Comparison of ENCODE assay signal across 15 mouse cellular contexts in the genomic region with DNA sequence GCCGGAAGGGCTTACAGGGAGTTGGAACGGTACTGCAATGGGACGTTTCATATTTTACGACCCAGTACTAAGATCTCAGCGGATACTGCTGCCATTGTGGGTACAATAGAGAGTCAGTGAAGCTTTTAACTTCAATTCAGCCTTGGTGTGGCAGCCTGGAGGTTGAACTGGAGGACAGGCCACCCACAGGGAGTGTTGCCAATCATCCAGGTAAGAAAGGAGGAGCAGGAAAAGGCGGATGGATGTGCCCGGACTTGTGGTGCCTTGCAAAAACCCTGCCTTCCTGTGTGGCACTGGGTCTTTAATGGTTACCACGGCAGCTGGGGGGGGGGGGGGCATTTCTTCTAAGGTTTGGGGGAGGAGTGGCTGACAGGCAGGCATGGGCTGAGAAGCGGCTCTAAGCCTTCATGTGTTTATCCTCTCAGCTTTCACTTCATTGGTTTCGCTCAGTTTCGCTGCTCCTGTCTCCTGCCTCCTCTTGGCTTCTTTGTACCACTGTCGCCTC. TPM values are rescaled to one million over a fixed set of nuclear protein-coding genes. Genes with fewer than 3 reads are reported as not detected.
DNase-seq lines count a peak whose midpoint lies in the region; ATAC-seq lines count a peak whose summit lies in the region.
"Had no signal": no experiment of that assay in that cellular context is flagged by ENCODE, and none has a peak within 500 bp of the region (broad histone marks: within the 10 kb centered on the region; RNA-seq: fewer than 3 reads in every experiment).

No protein-coding gene starts in this region.

- H3K4me2 ChIP-seq in embryonic facial prominence, embryonic 12.5 days (replicated peaks) = peak overlapping the region; percentile 21
- H3K4me2 ChIP-seq in liver, embryonic 12.5 days = no peak overlapping the region
- H3K4me2 ChIP-seq: heart, embryonic 15.5 days had no signal

- DNase-seq in urinary bladder, postnatal 14 days (ENCODE audit: low spot score) = peak; percentile 14
- DNase-seq in urinary bladder, adult 2 months (ENCODE audit: low spot score) = no peak
- DNase-seq in midbrain, embryonic 10.5 days (ENCODE audit: low spot score) = peak; percentile 71
- DNase-seq in adrenal gland, postnatal 36 days = no peak
- no peak for DNase-seq in layer of hippocampus, adult 9-11 months
- DNase-seq: adrenal gland, postnatal 25 days; cerebellum, postnatal 14 days; kidney, adult 9 months; lung, postnatal 4 days; thymus, postnatal 36 days had no signal

- no peak overlapping the region for H3K9ac ChIP-seq in embryonic facial prominence, embryonic 12.5 days
- no peak overlapping the region for H3K9ac ChIP-seq in liver, embryonic 12.5 days
- H3K9ac ChIP-seq: heart, embryonic 15.5 days had no signal

- no peaks in the 10 kb centered on the region for H3K9me3 ChIP-seq in embryonic facial prominence, embryonic 12.5 days
- no peaks in the 10 kb centered on the region for H3K9me3 ChIP-seq in midbrain, embryonic 10.5 days (replicated peaks)
- H3K9me3 ChIP-seq in liver, embryonic 12.5 days (replicated peaks) = no peaks in the 10 kb centered on the region
- H3K9me3 ChIP-seq: heart, embryonic 15.5 days had no signal

- peak; percentile 24; the same call in 1 of the 2 replicates for ATAC-seq in embryonic facial prominence, embryonic 12.5 days (ENCODE audit: insufficient number of reproducible peaks, insufficient read depth, low FRiP score, low TSS enrichment)
- ATAC-seq in liver, embryonic 12.5 days = no peak

- H3K27me3 ChIP-seq in embryonic facial prominence, embryonic 12.5 days = no peaks in the 10 kb centered on the region
- peaks cover 60% of the 10 kb centered on the region for H3K27me3 ChIP-seq in midbrain, embryonic 10.5 days (ENCODE audit: low read depth, poor library complexity, severe bottlenecking)
- H3K27me3 ChIP-seq in liver, embryonic 12.5 days (replicated peaks) = no peaks in the 10 kb centered on the region
- H3K27me3 ChIP-seq: heart, embryonic 15.5 days had no signal

- H3K36me3 ChIP-seq in embryonic facial prominence, embryonic 12.5 days = no peaks in the 10 kb centered on the region
- no peaks in the 10 kb centered on the region for H3K36me3 ChIP-seq in midbrain, embryonic 10.5 days
- H3K36me3 ChIP-seq in liver, embryonic 12.5 days = no peaks in the 10 kb centered on the region
- H3K36me3 ChIP-seq: heart, embryonic 15.5 days had no signal

- peaks cover 13% of the 10 kb centered on the region for H3K4me1 ChIP-seq in embryonic facial prominence, embryonic 12.5 days
- peaks cover 28% of the 10 kb centered on the region for H3K4me1 ChIP-seq in midbrain, embryonic 10.5 days
- no peaks in the 10 kb centered on the region for H3K4me1 ChIP-seq in liver, embryonic 12.5 days
- H3K4me1 ChIP-seq: heart, embryonic 15.5 days had no signal

- H3K4me3 ChIP-seq in embryonic facial prominence, embryonic 12.5 days = no peak overlapping the region
- H3K4me3 ChIP-seq in midbrain, embryonic 10.5 days = peak overlapping the region; percentile 23
- H3K4me3 ChIP-seq in liver, embryonic 12.5 days = no peak overlapping the region
- H3K4me3 ChIP-seq: heart, embryonic 15.5 days had no signal

- 0 out of 2 replicates have a peak overlapping the region, but pooled peaks have one; percentile 36 for H3K27ac ChIP-seq in embryonic facial prominence, embryonic 12.5 days
- peak overlapping the region; percentile 42; the same call in 1 of the 2 replicates for H3K27ac ChIP-seq in midbrain, embryonic 10.5 days (replicated peaks)
- no peak overlapping the region for H3K27ac ChIP-seq in liver, embryonic 12.5 days
- H3K27ac ChIP-seq: heart, embryonic 15.5 days had no signal

- WGBS in embryonic facial prominence, embryonic 12.5 days = 28% methylated on average over 12 of the region's 12 CpGs
- WGBS in midbrain, embryonic 10.5 days = 13% methylated on average over 12 of the region's 12 CpGs
- 50% methylated on average over 12 of the region's 12 CpGs for WGBS in liver, embryonic 12.5 days (ENCODE audit: insufficient replicate concordance)

RNA-seq across cellular contexts. Expression of a gene that starts 13.0 kb away (rescaled TPM):
- polyA plus RNA-seq in urinary bladder, adult 2 months (2012; rRNA removed) = not detected in 2 replicates
- polyA plus RNA-seq in embryonic facial prominence, embryonic 12.5 days (2016; fragmentation: Nextera tagmentation; extraction: Ambion mirVana) = 0.31 and 0.32 TPM in 2 replicates
- polyA plus RNA-seq in midbrain, embryonic 10.5 days (2016; fragmentation: Nextera tagmentation; extraction: Ambion mirVana) = 0.31 and 1.1 TPM in 2 replicates
- not detected for total RNA-seq in adrenal gland, postnatal 36 days (2021)
- not detected in 2 replicates for polyA plus RNA-seq in liver, embryonic 12.5 days (2016; fragmentation: Nextera tagmentation; extraction: Ambion mirVana)
- total RNA-seq: adrenal gland, postnatal 25 days; gastrocnemius, adult 18-20 months had no signal
- polyA plus RNA-seq: heart, embryonic 15.5 days; limb, embryonic 14.5 days had no signal

RNA-seq across cellular contexts. Expression of a gene that starts 30.8 kb away (rescaled TPM):
- polyA plus RNA-seq in urinary bladder, adult 2 months (2012; rRNA removed) = 3.1 and 3.5 TPM in 2 replicates
- polyA plus RNA-seq in embryonic facial prominence, embryonic 12.5 days (2016; fragmentation: Nextera tagmentation; extraction: Ambion mirVana) = 22.1 and 32.7 TPM in 2 replicates
- polyA plus RNA-seq in midbrain, embryonic 10.5 days (2016; fragmentation: Nextera tagmentation; extraction: Ambion mirVana) = 7.2 and 9.1 TPM in 2 replicates
- total RNA-seq in adrenal gland, postnatal 36 days (2021) = 10 to 100 TPM; 16.7 to 18.4 TPM
- 2.7 and 3.9 TPM in 2 replicates for polyA plus RNA-seq in liver, embryonic 12.5 days (2016; fragmentation: Nextera tagmentation; extraction: Ambion mirVana)

Comparison
In these comparisons a context has a peak if more than half of its experiments do, and no peak if none do; other contexts are left out.
1. DNase-seq: peak in urinary bladder, postnatal 14 days (single experiment) and midbrain, embryonic 10.5 days (single experiment); none in urinary bladder, adult 2 months (single experiment), adrenal gland, postnatal 36 days (0 of 2) and layer of hippocampus, adult 9-11 months (single experiment).